Mouse (Mus musculus) embryonic facial prominence, embryonic 14.5 days (tissue): ENCODE data around the gene Fau. TPM values are rescaled to one million over a fixed set of nuclear protein-coding genes. Genes with fewer than 3 reads are reported as not detected.

Experiments
- ATAC-seq: fragments of 200-750 bp; cut with Nextera tagmentation; 2 replicates; pipeline ENCODE4 v1.8.0; 2017; ENCODE audit warnings: low read depth, moderate number of reproducible peaks, moderate TSS enrichment
- DNase-seq: peaks from one replicate; pipeline ENCODE4 v3.0.0-alpha.2; 2015; ENCODE audit warnings: low spot score
- H3K27ac ChIP-seq: fragments of 300-500 bp; sonication (generic); replicated peaks from 2 replicates; pipeline ENCODE4 v1.5.1; 2014; ENCODE audit warnings: low read depth, mild to moderate bottlenecking, low read length, moderate library complexity
- H3K27me3 ChIP-seq: fragments of 300-500 bp; sonication (generic); replicated peaks from 2 replicates; pipeline ENCODE4 v1.6.1; 2014; ENCODE audit warnings: low read length; ENCODE audit not compliant: control insufficient read depth, insufficient read depth
- H3K36me3 ChIP-seq: fragments of 300-500 bp; sonication (generic); 2 replicates; pipeline ENCODE4 v1.6.1; 2014; ENCODE audit warnings: low read length, mixed read lengths; ENCODE audit not compliant: control insufficient read depth, insufficient read depth
- H3K4me1 ChIP-seq: fragments of 300-500 bp; sonication (generic); 2 replicates; pipeline ENCODE4 v1.6.1; 2014; ENCODE audit warnings: antibody characterized with exemption, low read length; ENCODE audit not compliant: control insufficient read depth, insufficient read depth
- H3K4me2 ChIP-seq: fragments of 300-500 bp; sonication (generic); 2 replicates; pipeline ENCODE4 v1.6.1; 2014; ENCODE audit warnings: low read depth, mild to moderate bottlenecking, low read length, moderate library complexity, mixed read lengths
- H3K4me3 ChIP-seq: fragments of 300-500 bp; sonication (generic); 2 replicates; pipeline ENCODE4 v1.5.1; 2014; ENCODE audit warnings: low read depth, mild to moderate bottlenecking, low read length
- H3K9ac ChIP-seq: fragments of 300-500 bp; sonication (generic); 2 replicates; pipeline ENCODE4 v1.6.1; 2014; ENCODE audit warnings: low read depth, mild to moderate bottlenecking, low read length, moderate library complexity, mixed read lengths
- H3K9me3 ChIP-seq: fragments of 300-500 bp; sonication (generic); 2 replicates; pipeline ENCODE4 v1.6.1; 2016; ENCODE audit warnings: low read length; ENCODE audit not compliant: control insufficient read depth
- WGBS: fragments of 180-500 bp; shearing (Covaris S2); extraction: QIAGEN DNeasy Blood & Tissue Kit; methylation state at CpG from one replicate; pipeline ENCODE4 v1.1.7; 2014; 5-methylcytosine and 5-hydroxymethylcytosine counted together
- polyA plus RNA-seq: library from polyadenylated mRNA; unstranded; fragments of >200 nt; fragmentation: Nextera tagmentation; extraction: Ambion mirVana; gene quantifications from 2 replicates; pipeline ENCODE4 v1.2.1, GENCODE M21; 2014

Fau gene
- polyA plus RNA-seq, 1 experiment from 2014 or later, result 937 TPM

DNA sequence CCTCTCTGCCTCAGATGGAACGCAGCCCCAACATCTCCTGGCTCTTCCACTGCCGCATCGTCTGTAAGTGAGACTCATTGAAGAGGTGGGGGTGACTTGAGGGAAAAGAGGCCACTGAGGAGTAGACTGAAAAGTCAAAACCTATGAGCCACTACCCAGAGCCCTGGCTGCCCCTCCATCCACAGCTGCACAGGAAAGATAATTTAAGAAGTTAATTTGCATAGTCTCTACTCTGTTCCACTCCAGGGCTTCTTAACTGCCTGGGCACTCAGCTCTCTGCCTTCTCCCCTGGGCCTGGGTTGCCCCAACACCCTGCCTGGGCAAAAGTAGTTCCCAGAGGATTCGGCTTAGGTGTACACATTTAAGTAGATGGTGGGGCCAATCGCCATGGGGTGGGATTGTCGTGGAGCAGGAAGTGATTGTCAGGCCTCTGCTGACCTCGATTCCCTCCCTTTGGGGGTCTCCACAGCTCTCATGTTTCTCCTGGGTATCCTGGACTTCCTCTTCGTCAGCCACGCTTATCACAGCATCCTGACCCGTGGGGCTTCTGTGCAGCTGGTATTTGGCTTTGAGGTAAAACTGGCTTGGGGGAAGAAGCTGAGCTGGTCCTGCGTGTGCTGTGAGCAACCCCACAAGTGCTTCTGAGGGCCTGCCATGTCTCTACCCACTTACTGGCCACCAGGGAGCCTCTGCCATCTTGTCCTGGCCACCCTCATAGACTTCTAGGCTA, 8.8 kb upstream of the Fau start:
- peaks cover 16% of the 10 kb centered on the region for H3K4me1 ChIP-seq
- peaks cover 59% of the 10 kb centered on the region for H3K36me3 ChIP-seq
- 0 out of 2 replicates have a peak overlapping the region, but pooled peaks have one; percentile 93 for H3K4me2 ChIP-seq
- no peaks in the 10 kb centered on the region for H3K9me3 ChIP-seq
- H3K9ac ChIP-seq, result no peak overlapping the region
- H3K27ac ChIP-seq, result no peak overlapping the region
- H3K27me3 ChIP-seq, result no peaks in the 10 kb centered on the region
- 84% methylated on average over 11 of the region's 11 CpGs for WGBS
- ATAC-seq (no peak), DNase-seq (no peak)
- H3K4me3 ChIP-seq, result no peak overlapping the region

DNA sequence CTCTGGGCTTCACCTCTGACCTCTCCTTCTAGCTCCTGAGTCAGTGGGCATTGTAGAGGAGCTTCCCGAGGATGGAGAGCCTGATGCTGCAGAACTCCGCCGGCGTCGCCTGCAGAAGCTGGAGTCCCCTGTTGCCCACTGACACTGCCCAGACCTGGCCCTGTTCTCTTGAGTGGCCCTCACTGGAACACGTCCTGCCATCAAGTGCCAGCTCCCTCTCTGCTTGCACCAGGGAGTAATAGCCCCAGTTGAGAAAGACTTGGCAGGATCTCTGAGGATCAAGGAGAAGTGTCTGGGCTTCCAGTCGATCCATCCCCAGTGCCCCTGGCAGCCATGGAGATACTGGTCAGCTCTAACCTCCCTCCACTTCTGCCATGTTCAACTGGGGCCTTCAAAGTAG, 5.1 kb upstream of the Fau start:
- Histone ChIP-seq H3K27ac (no peak overlapping the region), H3K27me3 (no peaks in the 10 kb centered on the region), H3K36me3 (peaks cover 81% of the 10 kb centered on the region), H3K9me3 (no peaks in the 10 kb centered on the region), H3K4me2 (no peak overlapping the region), H3K4me1 (peaks cover 12% of the 10 kb centered on the region), H3K9ac (no peak overlapping the region), H3K4me3 (no peak overlapping the region)
- ATAC-seq (no peak), DNase-seq (no peak)
- 90% methylated on average over 6 of the region's 7 CpGs for WGBS

DNA sequence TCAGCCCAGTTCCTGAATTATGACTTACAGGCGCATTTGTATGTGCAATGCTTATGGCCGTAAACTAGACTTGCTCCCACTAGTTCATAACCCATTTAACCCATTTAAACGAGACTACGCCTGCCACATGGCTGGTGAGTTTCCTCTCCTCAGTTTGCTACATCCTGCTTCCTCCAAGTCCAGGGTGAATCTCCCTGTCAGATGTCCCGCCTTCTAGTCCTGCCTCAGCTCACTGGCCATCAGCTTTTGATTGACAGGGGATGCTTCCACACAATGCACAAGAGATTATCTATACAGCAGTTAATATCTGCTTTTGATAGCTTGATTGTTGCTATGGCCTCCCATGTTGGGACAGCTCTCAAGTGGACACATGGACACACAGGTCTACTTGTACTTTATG, 3.3 kb upstream of the Fau start:
- no peak for ATAC-seq
- H3K27ac ChIP-seq, result no peak overlapping the region
- H3K9me3 ChIP-seq, result no peaks in the 10 kb centered on the region
- H3K4me1 ChIP-seq, result peaks cover 9% of the 10 kb centered on the region
- no peaks in the 10 kb centered on the region for H3K27me3 ChIP-seq
- no peak overlapping the region for H3K9ac ChIP-seq
- no peak overlapping the region for H3K4me2 ChIP-seq
- DNase-seq, result no peak
- H3K36me3 ChIP-seq, result peaks cover 74% of the 10 kb centered on the region
- no peak overlapping the region for H3K4me3 ChIP-seq
- 85% methylated on average over 5 of the region's 5 CpGs for WGBS

DNA sequence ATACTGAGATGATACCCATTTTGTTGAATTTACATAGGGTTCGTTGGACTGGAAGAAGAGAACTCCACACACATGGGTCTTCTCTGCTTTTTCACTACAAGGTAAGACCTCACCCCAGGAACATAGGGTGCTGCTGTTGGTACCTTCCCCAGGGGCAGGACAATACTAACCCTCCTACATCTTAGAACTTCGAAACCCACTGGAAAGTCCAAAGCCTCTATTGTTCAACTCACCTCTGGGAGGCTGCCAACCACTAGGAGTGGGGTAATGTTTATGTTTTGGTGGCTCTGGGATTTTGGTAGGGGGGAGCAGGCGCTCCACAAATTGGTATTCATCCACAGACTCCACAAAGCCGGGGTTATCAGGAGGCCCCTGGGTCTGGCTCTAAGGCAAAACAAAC, 948 bp upstream of the Fau start:
- ATAC-seq (no peak), DNase-seq (no peak)
- H3K4me2 ChIP-seq, result peak overlapping the region; percentile 68
- peak overlapping the region; percentile 49 for H3K4me3 ChIP-seq
- H3K9me3 ChIP-seq, result no peaks in the 10 kb centered on the region
- peak overlapping the region; percentile 94 for H3K9ac ChIP-seq
- no peaks in the 10 kb centered on the region for H3K27me3 ChIP-seq
- peaks cover 57% of the 10 kb centered on the region for H3K36me3 ChIP-seq
- 56% methylated on average over 4 of the region's 4 CpGs for WGBS
- peaks cover 9% of the 10 kb centered on the region for H3K4me1 ChIP-seq
- no peak overlapping the region for H3K27ac ChIP-seq

DNA sequence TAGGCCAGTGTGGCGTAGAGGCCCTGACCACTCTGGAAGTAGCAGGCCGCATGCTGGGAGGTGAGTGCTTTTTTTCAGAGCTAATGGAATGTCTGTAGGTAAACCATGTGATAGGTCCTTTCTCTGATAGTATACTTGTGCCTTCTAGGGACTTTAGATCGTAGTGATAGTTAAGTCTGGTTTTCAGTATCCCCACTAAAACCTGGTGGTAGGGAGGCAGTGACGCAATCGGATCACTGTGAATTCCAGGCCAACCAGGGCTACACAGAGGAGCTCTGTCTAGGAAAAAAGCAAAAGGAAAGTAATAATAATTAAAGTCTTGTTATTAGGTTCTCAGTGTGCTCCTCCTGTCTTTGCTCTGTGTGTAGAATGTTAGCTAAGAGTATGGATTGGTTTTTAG, 869 bp downstream of the Fau start:
- Histone ChIP-seq H3K27me3 (no peaks in the 10 kb centered on the region), H3K27ac (peak overlapping the region; percentile 81), H3K9me3 (no peaks in the 10 kb centered on the region), H3K36me3 (peaks cover 39% of the 10 kb centered on the region), H3K4me1 (peaks cover 20% of the 10 kb centered on the region), H3K9ac (peak overlapping the region; percentile 94), H3K4me3 (peak overlapping the region; percentile 49), H3K4me2 (peak overlapping the region; percentile 68)
- ATAC-seq (no peak), DNase-seq (no peak)
- WGBS, result 34% methylated on average over 5 of the region's 5 CpGs

DNA sequence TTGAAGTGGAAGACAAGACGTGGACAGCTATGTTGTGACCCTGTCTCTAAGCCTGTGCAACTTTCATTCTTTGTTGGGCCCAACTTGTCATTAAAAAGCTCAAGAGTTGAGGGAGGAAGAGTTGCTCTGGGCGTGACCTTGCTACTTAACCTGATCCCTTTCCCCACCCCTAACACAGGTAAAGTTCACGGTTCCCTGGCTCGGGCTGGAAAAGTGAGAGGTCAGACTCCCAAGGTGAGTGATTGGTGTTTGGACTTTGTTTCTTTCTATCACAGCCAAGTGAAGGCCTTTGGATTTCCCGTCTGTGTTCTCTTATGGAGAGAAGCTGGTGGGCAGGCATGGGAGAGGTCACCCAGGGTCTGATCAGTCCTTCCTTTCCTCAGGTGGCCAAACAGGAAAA, 1.3 kb downstream of the Fau start:
- Histone ChIP-seq H3K27ac (peak overlapping the region; percentile 81; the same call in 1 of the 2 replicates), H3K4me1 (peaks cover 20% of the 10 kb centered on the region), H3K4me2 (peak overlapping the region; percentile 68), H3K9me3 (no peaks in the 10 kb centered on the region), H3K27me3 (no peaks in the 10 kb centered on the region), H3K36me3 (peaks cover 34% of the 10 kb centered on the region), H3K9ac (peak overlapping the region; percentile 94), H3K4me3 (peak overlapping the region; percentile 49)
- 87% methylated on average over 5 of the region's 5 CpGs for WGBS
- DNase-seq (no peak), ATAC-seq (no peak)

DNA sequence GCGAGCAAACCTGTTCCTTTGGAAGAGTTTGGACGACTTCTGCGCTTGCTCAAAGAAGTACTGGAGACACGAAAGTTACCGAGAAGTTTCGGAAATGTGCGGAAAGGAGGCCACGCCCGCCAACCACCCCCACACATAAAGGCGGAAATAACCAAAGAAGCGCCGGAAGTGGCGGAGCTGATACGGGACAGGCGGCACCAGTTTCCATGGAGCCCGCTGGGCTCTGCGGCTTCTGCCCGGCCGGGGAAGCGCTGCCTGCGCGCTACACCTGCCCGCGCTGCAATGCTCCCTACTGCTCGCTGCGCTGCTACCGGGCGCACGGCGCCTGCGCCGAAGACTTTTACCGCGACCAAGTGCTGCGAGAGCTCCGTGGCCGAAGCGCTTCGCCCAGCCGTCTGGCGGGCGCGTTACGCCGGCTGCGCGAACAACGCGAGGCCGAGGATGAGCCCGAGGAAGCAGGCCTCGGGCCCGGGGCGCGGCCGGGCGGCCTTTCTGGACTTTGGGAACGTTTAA, 3.4 kb downstream of the Fau start, which contains the start of gene Znhit2:
TSS of gene Znhit2 (plus strand) at position 172 of the 513 bp plus-strand sequence.
- peak within 1 kb of the TSS; percentile 100 for H3K4me2 ChIP-seq
- peak within 1 kb of the TSS; percentile 90 for H3K4me3 ChIP-seq
- peak; percentile 98 for DNase-seq
- H3K27ac ChIP-seq, result peak within 1 kb of the TSS; percentile 94
- ATAC-seq, result peak; percentile 86
- no peaks in the 10 kb centered on the region for H3K9me3 ChIP-seq
- H3K4me1 ChIP-seq, result peaks cover 20% of the 10 kb centered on the region
- WGBS, result under 1% methylated on average over 19 of the region's 58 CpGs
- H3K9ac ChIP-seq, result peak within 1 kb of the TSS; percentile 94
- no peaks in the 10 kb centered on the region for H3K27me3 ChIP-seq
- peaks cover 14% of the 10 kb centered on the region for H3K36me3 ChIP-seq

DNA sequence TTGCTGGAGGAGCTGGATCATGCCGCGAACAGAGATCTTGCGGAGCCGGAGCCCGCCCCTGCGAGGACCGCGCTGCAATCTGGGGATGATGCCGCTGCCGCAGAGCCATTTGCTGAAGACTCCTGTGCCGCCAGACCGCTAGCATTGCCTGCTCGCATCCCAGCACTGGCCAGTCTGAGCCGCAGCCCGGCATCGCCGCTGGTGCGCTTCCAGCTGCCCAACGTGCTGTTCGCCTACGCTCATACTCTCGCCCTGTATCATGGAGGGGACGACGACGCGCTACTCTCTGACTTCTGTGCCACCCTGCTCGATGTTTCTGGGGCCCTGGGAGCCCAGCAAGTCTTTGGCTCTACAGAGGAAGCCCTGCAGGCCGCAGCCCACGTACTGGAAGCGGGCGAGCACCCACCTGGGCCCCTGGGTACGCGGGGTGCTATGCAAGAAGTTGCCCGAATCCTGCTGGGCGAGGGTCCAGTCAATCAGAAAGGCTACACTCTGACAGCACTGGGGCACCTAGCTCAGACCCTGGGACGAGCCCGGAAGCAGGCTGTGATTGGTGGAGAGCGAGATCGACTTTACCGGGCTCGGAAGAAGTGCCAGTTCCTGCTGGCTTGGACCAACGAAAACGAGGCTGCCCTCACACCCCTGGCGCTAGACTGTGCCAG, 4.1 kb downstream of the Fau start:
- ATAC-seq (no peak), DNase-seq (peak; percentile 42)
- peak overlapping the region; percentile 94 for H3K27ac ChIP-seq
- peak overlapping the region; percentile 100 for H3K4me2 ChIP-seq
- H3K27me3 ChIP-seq, result no peaks in the 10 kb centered on the region
- H3K9ac ChIP-seq, result peak overlapping the region; percentile 94
- H3K9me3 ChIP-seq, result no peaks in the 10 kb centered on the region
- H3K36me3 ChIP-seq, result peaks cover 14% of the 10 kb centered on the region
- 7% methylated on average over 27 of the region's 44 CpGs for WGBS
- H3K4me1 ChIP-seq, result peaks cover 23% of the 10 kb centered on the region
- H3K4me3 ChIP-seq, result peak overlapping the region; percentile 90
